Mouse (Mus musculus) stomach, postnatal 0 days (tissue): Measurements from ENCODE around the gene Phip. TPM values are rescaled to one million over a fixed set of nuclear protein-coding genes. Genes with fewer than 3 reads are reported as not detected.

ENCODE experiments used
- ATAC-seq: fragments of 200-750 bp; cut with Nextera tagmentation; 2 replicates; pipeline ENCODE4 v1.8.0; 2017; ENCODE audit not compliant: low FRiP score, low TSS enrichment
- DNase-seq: peaks from one replicate; pipeline ENCODE4 v3.0.0-alpha.2; 2016; ENCODE audit warnings: low spot score
- H3K27ac ChIP-seq: fragments of 300-500 bp; sonication (generic); replicated peaks from 2 replicates; pipeline ENCODE4 v1.5.1; 2014; ENCODE audit warnings: mild to moderate bottlenecking, control low read depth
- H3K27me3 ChIP-seq: fragments of 300-500 bp; sonication (generic); 2 replicates; pipeline ENCODE4 v1.6.1; 2014; ENCODE audit warnings: low read length; ENCODE audit not compliant: control insufficient read depth, insufficient read depth
- H3K36me3 ChIP-seq: fragments of 300-500 bp; sonication (generic); 2 replicates; pipeline ENCODE4 v1.6.1; 2014; ENCODE audit warnings: low read length, mixed read lengths; ENCODE audit not compliant: control insufficient read depth, insufficient read depth
- H3K4me1 ChIP-seq: fragments of 300-500 bp; sonication (generic); replicated peaks from 2 replicates; pipeline ENCODE4 v1.6.1; 2014; ENCODE audit warnings: antibody characterized with exemption; ENCODE audit not compliant: control insufficient read depth, insufficient read depth
- H3K4me2 ChIP-seq: fragments of 300-500 bp; sonication (generic); replicated peaks from 2 replicates; pipeline ENCODE4 v1.6.1; 2014; ENCODE audit warnings: low read depth, mild to moderate bottlenecking, control low read depth, moderate library complexity
- H3K4me3 ChIP-seq: fragments of 300-500 bp; sonication (generic); 2 replicates; pipeline ENCODE4 v1.5.1; 2014; ENCODE audit warnings: low read depth, low read length, control low read depth
- H3K9ac ChIP-seq: fragments of 300-500 bp; sonication (generic); 2 replicates; pipeline ENCODE4 v1.6.1; 2014; ENCODE audit warnings: mild to moderate bottlenecking, low read length, control low read depth, mixed read lengths
- H3K9me3 ChIP-seq: fragments of 300-500 bp; sonication (generic); 2 replicates; pipeline ENCODE4 v1.6.1; 2016; ENCODE audit warnings: low read length; ENCODE audit not compliant: control insufficient read depth
- CTCF ChIP-seq: IDR thresholded peaks from 2 replicates; pipeline ENCODE4 v1.5.1; 2016; ENCODE audit warnings: antibody characterized with exemption, low read depth, mild to moderate bottlenecking, moderate library complexity
- EP300 ChIP-seq: optimal IDR thresholded peaks from 2 replicates; pipeline ENCODE3; 2016; ENCODE audit warnings: antibody characterized with exemption
- whole genome bisulfite sequencing: fragments of 180-500 bp; shearing (Covaris S2); extraction: QIAGEN DNeasy Blood & Tissue Kit; methylation state at CpG from one replicate; pipeline ENCODE4 v1.1.7; 2014; 5-methylcytosine and 5-hydroxymethylcytosine counted together
- polyA plus RNA-seq: library from polyadenylated mRNA; unstranded; fragments of >200 nt; fragmentation: Nextera tagmentation; extraction: Ambion mirVana; gene quantifications from 2 replicates; pipeline ENCODE4 v1.2.1, GENCODE M21; 2015

The Phip gene
- polyA plus RNA-seq, 1 experiment from 2014 or later, result 22.1 TPM

GRCm38 (mm10) chr9:82829007-82829689, 146.2 kb downstream of the Phip start, which contains the start of gene Irak1bp1:
Irak1bp1 (plus strand) TSS chr9:82829540.
- Histone ChIP-seq H3K9ac (peak within 1 kb of the TSS; percentile 74), H3K9me3 (no peaks in the 10 kb centered on the region), H3K27ac (peak within 1 kb of the TSS; percentile 85), H3K4me3 (peak within 1 kb of the TSS; percentile 84), H3K36me3 (no peaks in the 10 kb centered on the region; the same call in 1 of the 2 replicates), H3K4me2 (peak within 1 kb of the TSS; percentile 92), H3K4me1 (no peaks in the 10 kb centered on the region), H3K27me3 (no peaks in the 10 kb centered on the region)
- TF ChIP-seq CTCF (no peak), EP300 (no peak)
- no peak for ATAC-seq
- no peak for DNase-seq
- 11% methylated on average over 20 of the region's 20 CpGs for WGBS

DNA sequence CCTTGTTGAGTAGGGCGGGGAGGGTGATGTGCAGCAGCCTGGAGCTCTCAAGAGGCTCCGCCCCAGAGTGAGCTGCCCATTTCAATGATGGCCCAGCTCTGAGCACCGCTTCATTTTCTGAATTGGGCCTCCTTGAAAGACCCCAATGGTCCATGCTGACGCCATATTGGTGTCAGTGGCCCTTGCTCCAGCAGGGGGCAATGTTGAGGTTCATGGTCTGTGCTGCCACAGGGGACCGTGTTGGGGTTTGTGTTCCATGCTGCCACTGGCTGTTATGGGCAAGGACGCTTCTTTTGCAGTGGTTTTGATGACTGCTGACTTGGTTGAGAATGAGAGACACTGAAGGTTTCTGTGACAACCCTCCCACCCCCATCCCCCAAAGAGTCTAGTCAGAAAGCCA, 148.9 kb downstream of the Phip start:
- no peak overlapping the region for H3K27ac ChIP-seq
- ATAC-seq (no peak), DNase-seq (no peak)
- WGBS, result 95% methylated on average over 6 of the region's 6 CpGs
- no peak overlapping the region for H3K4me2 ChIP-seq
- TF ChIP-seq CTCF (no peak), EP300 (no peak)
- no peaks in the 10 kb centered on the region for H3K4me1 ChIP-seq
- no peak overlapping the region for H3K9ac ChIP-seq
- no peak overlapping the region for H3K4me3 ChIP-seq
- H3K36me3 ChIP-seq, result no peaks in the 10 kb centered on the region; the same call in 1 of the 2 replicates
- no peaks in the 10 kb centered on the region for H3K9me3 ChIP-seq
- H3K27me3 ChIP-seq, result no peaks in the 10 kb centered on the region

Other genes with a start within 250 kb of the Phip start
- 12.5 and 13.0 TPM in 2 replicates for gene Irak1bp1, start 146.0 kb downstream of the Phip start, polyA plus RNA-seq
- 115 and 127 TPM in 2 replicates for gene Hmgn3, start 171.2 kb upstream of the Phip start, polyA plus RNA-seq